Mouse (Mus musculus): ENCODE data around the gene Gm2663. TPM values are rescaled to one million over a fixed set of nuclear protein-coding genes. Genes with fewer than 3 reads are reported as not detected.

Gene Gm2663
- polyA plus RNA-seq (2012; ENCODE audit: low replicate concordance), result not detected in 2 replicates

GRCm38 (mm10) chr6:40999379-40999778, at the start of gene Gm2663:
Gene Gm2663, minus strand, starts transcription at chr6:40999479.

GRCm38 (mm10) chr6:41035409-41035808, 36.1 kb upstream of the Gm2663 start, which contains the start of gene 2210010C04Rik:
Gene 2210010C04Rik, minus strand, starts transcription at chr6:41035509.

GRCm38 (mm10) chr6:40964454-40964853, 34.8 kb downstream of the Gm2663 start, which contains the start of gene 1810009J06Rik:
Gene 1810009J06Rik, plus strand, starts transcription at chr6:40964754.

GRCm38 (mm10) chr6:40951770-40952169, 47.5 kb downstream of the Gm2663 start, which contains the start of gene Gm4744:
Gene Gm4744, minus strand, starts transcription at chr6:40951870.

Other genes with a start within 250 kb of the Gm2663 start
- gene Moxd2, start 112.0 kb downstream of the Gm2663 start, polyA plus RNA-seq (2012; ENCODE audit: low replicate concordance), result not detected in 2 replicates
- not detected in 2 replicates for gene Prss58, start 99.1 kb downstream of the Gm2663 start, polyA plus RNA-seq (2012; ENCODE audit: low replicate concordance)
- gene 1700074P13Rik, start 58.9 kb downstream of the Gm2663 start, polyA plus RNA-seq (2012; ENCODE audit: low replicate concordance), result not detected in 2 replicates
- not detected in 2 replicates for gene Gm4744, start 47.6 kb downstream of the Gm2663 start, polyA plus RNA-seq (2012; ENCODE audit: low replicate concordance)
- gene 1810009J06Rik, start 34.7 kb downstream of the Gm2663 start, polyA plus RNA-seq (2012; ENCODE audit: low replicate concordance), result not detected in 2 replicates
- gene 2210010C04Rik, start 36.0 kb upstream of the Gm2663 start, polyA plus RNA-seq (2012; ENCODE audit: low replicate concordance), result 0.10 and 0.22 TPM in 2 replicates

Data from hematopoietic multipotent progenitor cell, adult 10-12 weeks (in vitro differentiated cells).